Mouse (Mus musculus): ENCODE measurements around the gene Akr1b10. TPM values are rescaled to one million over a fixed set of nuclear protein-coding genes. Genes with fewer than 3 reads are reported as not detected.
"Not testable (repeated sequence)": the region's sequence is repeated elsewhere in the genome, so short reads cannot be mapped to it uniquely, and the experiment has no call there.

The Akr1b10 gene
- polyA plus RNA-seq, 1 experiment from 2014 or later = 10.1 TPM

GRCm38 (mm10) chr6:34384701-34385370, 818 bp downstream of the Akr1b10 start:
- peak overlapping the region; percentile 36 for H3K9ac ChIP-seq
- H3K9me3 ChIP-seq = no peaks in the 10 kb centered on the region
- H3K4me2 ChIP-seq = peak overlapping the region; percentile 62
- H3K36me3 ChIP-seq (replicated peaks) = no peaks in the 10 kb centered on the region; the same call in 1 of the 2 replicates
- H3K4me1 ChIP-seq = peaks cover 14% of the 10 kb centered on the region
- no peak overlapping the region for H3K27ac ChIP-seq
- H3K4me3 ChIP-seq (replicated peaks) = peak overlapping the region; percentile 44
- 0 out of 2 replicates have a peak, but pooled peaks have one; percentile 60 for ATAC-seq (ENCODE audit: low FRiP score)
- WGBS = 5% methylated on average over 13 of the region's 13 CpGs
- no peaks in the 10 kb centered on the region for H3K27me3 ChIP-seq

- no peaks in the 10 kb centered on the region for H3K27me3 ChIP-seq
- H3K36me3 ChIP-seq (replicated peaks) = peaks cover 3% of the 10 kb centered on the region
- H3K9ac ChIP-seq = no peak overlapping the region
- H3K9me3 ChIP-seq = no peaks in the 10 kb centered on the region
- no peak overlapping the region for H3K27ac ChIP-seq
- H3K4me1 ChIP-seq = peaks cover 14% of the 10 kb centered on the region
- no peak for ATAC-seq (ENCODE audit: low FRiP score)
- no peak overlapping the region for H3K4me2 ChIP-seq
- WGBS = 90% methylated on average over 4 of the region's 4 CpGs
- H3K4me3 ChIP-seq (replicated peaks) = no peak overlapping the region
Measured at GRCm38 (mm10) chr6:34388420-34389156, 4.6 kb downstream of the Akr1b10 start.

GRCm38 (mm10) chr6:34395897-34396296, 11.9 kb downstream of the Akr1b10 start:
- Histone ChIP-seq H3K4me1 (no peaks in the 10 kb centered on the region), H3K36me3 (replicated peaks) (peaks cover 2% of the 10 kb centered on the region; the same call in 1 of the 2 replicates), H3K27me3 (no peaks in the 10 kb centered on the region), H3K9ac (no peak overlapping the region), H3K9me3 (no peaks in the 10 kb centered on the region), H3K4me3 (replicated peaks) (no peak overlapping the region), H3K4me2 (no peak overlapping the region), H3K27ac (no peak overlapping the region)
- no peak for ATAC-seq (ENCODE audit: low FRiP score)
- 80% methylated on average over 5 of the region's 5 CpGs for WGBS

GRCm38 (mm10) chr6:34398431-34398830, 14.4 kb downstream of the Akr1b10 start:
- no peaks in the 10 kb centered on the region for H3K27me3 ChIP-seq
- H3K4me1 ChIP-seq = no peaks in the 10 kb centered on the region
- H3K9me3 ChIP-seq = no peaks in the 10 kb centered on the region
- H3K9ac ChIP-seq = no peak overlapping the region
- no peaks in the 10 kb centered on the region for H3K36me3 ChIP-seq (replicated peaks)
- H3K4me2 ChIP-seq = no peak overlapping the region
- no peak overlapping the region for H3K4me3 ChIP-seq (replicated peaks)
- no peak overlapping the region for H3K27ac ChIP-seq
- no peak for ATAC-seq (ENCODE audit: low FRiP score)
- 89% methylated on average over 6 of the region's 6 CpGs for WGBS

GRCm38 (mm10) chr6:34399606-34400220, 15.7 kb downstream of the Akr1b10 start:
- WGBS = 82% methylated on average over 13 of the region's 13 CpGs
- ATAC-seq (ENCODE audit: low FRiP score) = no peak
- H3K27ac ChIP-seq = no peak overlapping the region
- H3K36me3 ChIP-seq (replicated peaks) = no peaks in the 10 kb centered on the region
- H3K27me3 ChIP-seq = no peaks in the 10 kb centered on the region
- no peak overlapping the region for H3K4me2 ChIP-seq
- H3K4me3 ChIP-seq (replicated peaks) = no peak overlapping the region
- H3K4me1 ChIP-seq = no peaks in the 10 kb centered on the region
- H3K9me3 ChIP-seq = no peaks in the 10 kb centered on the region
- H3K9ac ChIP-seq = no peak overlapping the region

GRCm38 (mm10) chr6:34400696-34401095, 16.7 kb downstream of the Akr1b10 start:
- ATAC-seq (ENCODE audit: low FRiP score) = no peak
- WGBS = 84% methylated on average over 2 of the region's 2 CpGs
- H3K4me3 ChIP-seq (replicated peaks) = no peak overlapping the region

GRCm38 (mm10) chr6:34406746-34407145, 22.7 kb downstream of the Akr1b10 start:
- Histone ChIP-seq H3K9ac (no peak overlapping the region), H3K9me3 (no peaks in the 10 kb centered on the region), H3K27ac (no peak overlapping the region), H3K4me1 (no peaks in the 10 kb centered on the region), H3K36me3 (replicated peaks) (no peaks in the 10 kb centered on the region), H3K27me3 (no peaks in the 10 kb centered on the region), H3K4me2 (no peak overlapping the region), H3K4me3 (replicated peaks) (no peak overlapping the region)
- WGBS = 91% methylated on average over 4 of the region's 4 CpGs
- no peak for ATAC-seq (ENCODE audit: low FRiP score)

More at GRCm38 (mm10) chr6:34400696-34401095, 16.7 kb downstream of the Akr1b10 start:
- no peaks in the 10 kb centered on the region for H3K27me3 ChIP-seq
- H3K4me1 ChIP-seq = no peaks in the 10 kb centered on the region
- no peaks in the 10 kb centered on the region for H3K36me3 ChIP-seq (replicated peaks)
- no peaks in the 10 kb centered on the region for H3K9me3 ChIP-seq
- no peak overlapping the region for H3K27ac ChIP-seq
- H3K4me2 ChIP-seq = no peak overlapping the region
- no peak overlapping the region for H3K9ac ChIP-seq

GRCm38 (mm10) chr6:34407403-34407802, 23.4 kb downstream of the Akr1b10 start:
- Histone ChIP-seq H3K4me1 (no peaks in the 10 kb centered on the region), H3K27ac (no peak overlapping the region), H3K9me3 (no peaks in the 10 kb centered on the region), H3K36me3 (replicated peaks) (no peaks in the 10 kb centered on the region), H3K27me3 (no peaks in the 10 kb centered on the region), H3K4me2 (no peak overlapping the region), H3K4me3 (replicated peaks) (no peak overlapping the region), H3K9ac (no peak overlapping the region)
- no peak for ATAC-seq (ENCODE audit: low FRiP score)
- 80% methylated on average over 10 of the region's 10 CpGs for WGBS

- Histone ChIP-seq H3K27ac (no peak within 1 kb of the TSS), H3K9ac (no peak within 1 kb of the TSS), H3K4me2 (no peak within 1 kb of the TSS), H3K9me3 (no peaks in the 10 kb centered on the region), H3K27me3 (no peaks in the 10 kb centered on the region), H3K4me1 (no peaks in the 10 kb centered on the region), H3K36me3 (replicated peaks) (no peaks in the 10 kb centered on the region), H3K4me3 (replicated peaks) (no peak within 1 kb of the TSS)
- no peak for ATAC-seq (ENCODE audit: low FRiP score)
- 90% methylated on average over 6 of the region's 6 CpGs for WGBS
Measured at GRCm38 (mm10) chr6:34412023-34412422, 28.0 kb downstream of the Akr1b10 start, which contains the start of gene Akr1b7. Akr1b7 (plus strand) TSS chr6:34412334.

- Histone ChIP-seq H3K9me3 (no peaks in the 10 kb centered on the region), H3K4me1 (no peaks in the 10 kb centered on the region), H3K27ac (no peak overlapping the region), H3K27me3 (no peaks in the 10 kb centered on the region), H3K4me2 (no peak overlapping the region), H3K36me3 (replicated peaks) (no peaks in the 10 kb centered on the region), H3K9ac (no peak overlapping the region), H3K4me3 (replicated peaks) (no peak overlapping the region)
- ATAC-seq (ENCODE audit: low FRiP score) = no peak
- 80% methylated on average over 1 of the region's 1 CpGs for WGBS
Measured at GRCm38 (mm10) chr6:34412688-34413087, 28.7 kb downstream of the Akr1b10 start.

GRCm38 (mm10) chr6:34413386-34413785, 29.4 kb downstream of the Akr1b10 start:
- H3K4me3 ChIP-seq (replicated peaks); H3K36me3 ChIP-seq (replicated peaks); H3K27ac ChIP-seq; H3K4me1 ChIP-seq; H3K27me3 ChIP-seq; H3K9me3 ChIP-seq; H3K4me2 ChIP-seq; H3K9ac ChIP-seq; ATAC-seq (ENCODE audit: low FRiP score): not testable (repeated sequence)
- WGBS = 70% methylated on average over 1 of the region's 1 CpGs

- Histone ChIP-seq H3K27ac (no peak overlapping the region), H3K9ac (no peak overlapping the region), H3K36me3 (replicated peaks) (no peaks in the 10 kb centered on the region), H3K4me1 (no peaks in the 10 kb centered on the region), H3K27me3 (no peaks in the 10 kb centered on the region), H3K9me3 (no peaks in the 10 kb centered on the region), H3K4me3 (replicated peaks) (no peak overlapping the region), H3K4me2 (no peak overlapping the region)
- no peak for ATAC-seq (ENCODE audit: low FRiP score)
- 96% methylated on average over 2 of the region's 2 CpGs for WGBS
Measured at GRCm38 (mm10) chr6:34416521-34416920, 32.5 kb downstream of the Akr1b10 start.
